Mouse (Mus musculus) E14TG2a.4 (cell line): ENCODE data around the gene Gm5134.

ENCODE experiments used
- CTCF ChIP-seq: conservative IDR thresholded peaks from 2 replicates; pipeline ENCODE4 v1.5.1; 2014; ENCODE audit warnings: low read length
- NANOG ChIP-seq: IDR thresholded peaks from 2 replicates; pipeline ENCODE4 v1.6.1; 2014; ENCODE audit warnings: borderline replicate concordance, low read length, mixed read lengths

- TF ChIP-seq CTCF (no peak), NANOG (no peak)
These were observed 37.5 kb upstream of the Gm5134 start for GRCm38 (mm10) chr10:75916840-75917239.
